Mouse (Mus musculus) C2C12 (cell line): ENCODE data around the gene Hmx1.

Experiments
- CEBPB ChIP-seq: IDR thresholded peaks from one replicate; pipeline ENCODE4 v1.6.1; 2011; ENCODE audit warnings: low read depth, mild to moderate bottlenecking, control low read depth, moderate library complexity
- CTCF ChIP-seq: IDR thresholded peaks from one replicate; pipeline ENCODE4 v1.5.1; 2011; ENCODE audit not compliant: control insufficient read depth, insufficient read depth, insufficient read length
- MAX ChIP-seq: IDR thresholded peaks from one replicate; pipeline ENCODE4 v1.6.1; 2011; ENCODE audit warnings: mild to moderate bottlenecking, control low read depth
- MYOG ChIP-seq: IDR thresholded peaks from one replicate; pipeline ENCODE4 v1.6.1; 2011; ENCODE audit not compliant: control insufficient read depth, insufficient read length; ENCODE audit errors: extremely low read depth
- USF1 ChIP-seq: IDR thresholded peaks from one replicate; pipeline ENCODE4 v1.6.1; 2011; ENCODE audit warnings: low read depth, mild to moderate bottlenecking, control low read depth, moderate library complexity

DNA sequence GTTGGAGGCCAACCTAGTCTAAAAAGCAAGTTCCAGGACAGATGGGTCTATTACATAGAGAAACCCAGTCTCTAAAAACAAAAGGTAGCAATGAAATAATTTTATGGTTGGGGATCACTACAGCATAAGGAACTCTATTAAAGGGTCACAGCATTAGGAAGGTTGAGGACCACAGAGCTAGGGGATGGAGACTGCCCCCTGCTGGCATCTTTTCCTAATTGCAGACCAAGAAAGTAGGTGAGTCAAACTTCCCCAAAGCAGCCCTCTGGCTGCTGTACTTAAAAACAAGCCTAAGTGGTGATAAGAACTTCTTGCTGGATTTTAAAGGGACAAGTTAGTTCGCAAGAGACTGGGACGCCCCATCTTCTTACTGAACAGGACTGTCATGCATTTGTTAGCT, 9.8 kb upstream of the Hmx1 start:
- TF ChIP-seq CTCF (no peak), MAX (no peak), USF1 (no peak), CEBPB (no peak), MYOG (no peak)
